Mouse (Mus musculus): Measurements from ENCODE around the gene Hs3st6. TPM values are rescaled to one million over a fixed set of nuclear protein-coding genes. Genes with fewer than 3 reads are reported as not detected.

The Hs3st6 gene
- polyA plus RNA-seq, 1 experiment, result 0.66 TPM

DNA sequence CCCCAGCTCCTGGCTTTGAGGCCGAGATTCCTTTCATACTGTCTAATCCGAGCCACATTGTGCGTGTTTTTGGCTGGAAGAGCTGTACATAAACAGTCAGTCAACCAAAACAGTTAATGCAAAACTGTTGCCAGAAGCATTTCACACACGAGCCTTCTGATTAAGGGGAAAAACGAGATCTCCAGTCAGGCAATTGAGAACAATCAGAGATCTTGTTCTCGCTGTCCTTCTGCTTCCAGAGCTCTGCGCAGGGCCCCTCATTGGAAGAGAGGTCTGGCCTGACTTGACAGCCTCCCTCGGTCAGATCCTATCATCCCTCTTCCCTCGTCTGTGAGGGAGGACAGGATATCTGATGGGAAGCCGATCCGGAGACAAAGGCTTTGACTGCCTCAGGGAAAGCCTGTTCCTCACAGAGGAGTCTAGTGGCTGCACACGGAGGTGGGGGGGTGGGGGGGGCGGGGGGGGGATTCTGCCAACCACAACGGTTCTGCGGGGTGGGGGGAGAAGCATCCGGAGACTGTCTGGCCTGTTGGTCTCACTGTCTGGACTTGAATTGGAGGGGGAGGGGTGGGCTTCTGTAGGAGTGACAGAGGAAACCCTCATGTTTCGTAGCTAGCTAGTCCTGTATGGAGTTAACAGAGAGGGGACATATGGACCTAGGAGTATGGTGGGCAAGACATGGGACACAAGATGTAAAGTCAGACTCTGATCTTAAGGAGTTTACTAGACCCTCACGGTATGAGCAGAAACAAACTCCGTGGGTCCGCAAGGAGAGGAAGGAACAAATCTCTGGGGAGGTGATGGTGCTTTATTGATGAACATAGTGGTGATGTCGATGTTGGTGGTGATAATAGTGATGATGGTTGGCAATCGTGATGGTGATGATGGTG lies 12.5 kb downstream of the Hs3st6 start:
- DNase-seq (ENCODE audit: extremely low spot score in 1 of 2, low spot score in 1 of 2), result no peak

DNA sequence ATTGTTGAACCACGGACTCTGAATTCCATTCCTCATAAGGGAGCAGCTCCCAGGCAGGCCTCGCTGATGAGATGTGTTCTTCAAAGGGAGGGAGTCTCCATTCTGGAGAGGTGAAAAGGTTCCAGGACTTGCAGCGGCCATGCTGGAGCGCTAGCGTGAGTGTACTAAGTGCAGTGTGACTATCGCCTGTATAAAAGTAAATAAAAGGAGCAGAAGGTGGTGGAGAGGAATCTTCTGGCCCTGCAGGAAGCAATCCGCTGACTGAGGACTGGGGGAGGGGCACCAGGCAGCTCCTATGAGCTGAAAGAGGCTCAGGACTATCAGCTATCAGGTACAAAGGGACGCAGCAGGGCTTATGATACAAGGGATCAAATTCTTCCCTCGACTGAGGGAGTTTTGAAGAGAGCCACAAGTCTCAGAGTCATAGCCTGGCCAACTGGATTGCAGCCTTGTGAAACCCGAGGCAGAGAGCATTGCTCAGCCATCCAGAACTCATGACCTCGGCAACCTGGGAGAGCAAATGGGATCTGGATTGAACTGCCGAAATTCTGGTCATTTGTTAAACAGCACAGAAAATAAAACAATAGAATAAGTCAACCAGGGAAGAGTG lies 13.6 kb downstream of the Hs3st6 start:
- DNase-seq (ENCODE audit: extremely low spot score in 1 of 2, low spot score in 1 of 2), result no peak

DNA sequence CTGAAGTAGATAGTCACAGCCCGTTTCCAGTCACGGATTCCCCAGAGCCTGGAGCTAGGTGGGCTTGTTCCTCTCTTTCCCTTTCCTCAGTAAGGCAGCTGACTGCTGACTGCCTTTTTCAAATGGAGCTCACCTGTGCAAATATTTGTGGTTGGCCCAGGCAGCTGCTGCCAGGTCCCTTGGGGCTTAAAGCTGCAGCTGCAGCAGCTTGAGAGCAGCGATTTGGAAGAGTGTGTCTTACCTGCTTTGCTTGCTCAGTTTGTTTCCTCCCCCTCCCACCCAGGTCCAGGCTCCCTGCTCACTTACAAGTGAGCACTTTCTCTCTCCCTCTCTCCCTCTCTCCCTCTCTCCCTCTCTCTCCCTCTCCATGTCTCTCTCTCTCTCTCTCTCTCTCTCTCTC lies 16.4 kb downstream of the Hs3st6 start:
- DNase-seq (ENCODE audit: extremely low spot score in 1 of 2, low spot score in 1 of 2), result no peak

DNA sequence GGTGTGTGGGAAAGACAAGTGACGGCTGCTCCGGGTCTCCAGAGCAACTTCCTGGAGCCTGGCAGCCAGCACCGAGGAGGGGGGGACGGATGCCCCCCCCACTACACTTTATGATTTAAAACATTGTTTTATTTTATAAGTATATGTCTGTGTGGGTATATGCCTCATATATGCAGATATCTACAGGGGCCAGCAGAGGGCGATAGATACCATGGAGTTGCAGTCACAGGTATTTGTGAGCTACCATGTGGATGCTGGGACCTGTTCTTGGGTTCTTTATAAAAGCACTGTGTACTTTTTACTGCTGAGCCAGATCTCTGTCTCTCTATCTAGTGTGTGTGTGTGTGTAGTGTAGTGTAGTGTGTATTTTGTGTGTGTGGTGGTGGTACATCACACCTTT lies 20.5 kb downstream of the Hs3st6 start:
- DNase-seq (ENCODE audit: extremely low spot score in 1 of 2, low spot score in 1 of 2), result no peak

DNA sequence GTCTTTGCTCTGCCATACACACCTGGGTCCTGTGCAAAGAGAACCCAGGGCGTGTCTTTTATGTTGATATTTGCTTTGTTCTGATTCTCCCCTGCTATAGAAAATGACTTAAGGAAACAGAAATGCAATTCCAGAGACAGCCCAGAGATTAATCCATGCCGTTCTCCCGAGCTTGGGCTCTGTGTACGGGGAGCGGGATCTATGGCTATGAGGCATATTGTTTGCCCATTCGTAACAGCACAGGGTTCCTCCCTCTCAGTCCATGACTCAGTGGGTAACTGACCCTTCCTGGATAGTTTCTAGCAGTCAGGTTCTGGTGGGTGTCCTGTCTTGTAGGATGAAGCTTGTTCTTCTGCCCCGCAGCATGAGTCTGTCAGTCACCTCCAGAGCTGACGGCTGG lies 22.4 kb downstream of the Hs3st6 start:
- no peak for DNase-seq (ENCODE audit: extremely low spot score in 1 of 2, low spot score in 1 of 2)

DNA sequence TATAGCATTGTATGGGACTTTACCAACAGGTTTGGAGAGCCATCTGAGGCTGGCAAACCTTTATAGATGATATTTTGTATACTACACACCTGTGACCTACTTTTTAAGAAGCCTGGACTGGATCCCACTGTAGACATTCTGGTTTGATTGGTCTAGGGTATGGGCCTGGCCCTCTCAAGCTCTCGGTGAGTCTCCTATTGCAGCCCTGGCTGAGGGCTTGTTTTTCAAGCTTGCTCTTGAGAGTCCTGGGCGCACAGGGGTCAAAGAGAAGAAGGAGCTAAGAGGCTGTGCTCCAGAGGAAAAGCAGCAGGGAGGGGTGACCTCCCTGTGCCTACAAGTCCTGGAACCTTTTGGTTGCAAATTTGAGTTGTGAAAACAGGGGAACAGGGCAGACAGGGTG lies 24.3 kb downstream of the Hs3st6 start:
- DNase-seq (ENCODE audit: extremely low spot score in 1 of 2, low spot score in 1 of 2), result no peak

DNA sequence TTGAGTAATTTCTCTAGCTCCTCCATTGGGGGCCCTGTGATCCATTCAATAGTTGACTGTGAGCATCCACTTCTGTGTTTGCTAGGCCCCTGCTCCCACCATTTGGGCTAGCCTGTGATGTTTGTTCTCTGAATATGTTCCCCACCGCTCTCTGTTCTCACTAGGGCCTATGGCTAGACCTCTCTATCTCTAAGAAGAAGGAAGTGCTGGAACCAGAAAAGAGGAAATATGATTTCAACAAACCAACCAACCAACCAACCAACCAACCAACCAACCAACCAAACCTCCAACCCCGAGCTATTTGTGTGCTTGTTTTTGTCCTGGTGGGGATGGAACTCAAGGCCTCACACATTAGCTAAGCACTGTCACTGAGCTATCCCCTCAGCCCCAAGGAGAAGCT lies 28.0 kb downstream of the Hs3st6 start:
- DNase-seq (ENCODE audit: extremely low spot score in 1 of 2, low spot score in 1 of 2), result no peak

DNA sequence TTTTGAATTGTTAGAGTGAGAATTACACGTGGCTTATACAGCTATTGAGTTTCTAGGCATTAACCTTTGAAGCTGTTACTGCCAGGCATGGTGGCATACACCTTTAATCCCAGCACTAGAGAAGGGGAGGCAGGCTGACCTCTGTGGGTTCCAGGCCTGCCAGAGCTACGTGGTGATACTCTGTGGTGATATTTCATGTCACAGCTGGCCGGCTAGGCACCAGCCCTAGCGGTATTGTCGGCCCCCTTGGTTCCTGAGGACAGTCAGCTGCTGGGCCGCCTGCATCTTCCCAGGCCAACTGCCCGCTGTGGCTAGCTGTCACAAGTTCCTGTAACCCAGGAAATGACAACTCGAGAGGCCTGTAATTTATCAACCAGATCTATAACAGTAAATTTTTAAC lies 39.4 kb downstream of the Hs3st6 start:
- no peak for DNase-seq (ENCODE audit: extremely low spot score in 1 of 2, low spot score in 1 of 2)

DNA sequence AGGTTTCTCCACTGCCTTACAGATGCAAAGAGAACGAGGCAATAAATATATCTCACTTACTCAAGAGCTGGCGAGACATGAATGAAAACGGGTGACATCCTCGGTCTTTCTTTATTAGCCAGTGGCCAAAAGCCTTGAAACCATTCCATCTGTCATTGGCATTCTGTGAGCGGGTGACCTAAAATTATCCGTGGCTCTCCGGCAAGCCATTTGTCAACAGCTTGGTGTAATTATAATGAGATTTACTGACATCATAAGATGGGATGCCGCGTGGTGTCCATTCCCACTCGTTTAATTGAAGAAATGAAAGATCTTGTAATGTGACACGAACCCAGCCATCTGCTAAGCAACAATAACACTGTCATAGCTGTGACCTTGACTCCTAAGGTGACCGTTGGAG lies 42.0 kb downstream of the Hs3st6 start:
- DNase-seq (ENCODE audit: extremely low spot score in 1 of 2, low spot score in 1 of 2), result no peak

DNA sequence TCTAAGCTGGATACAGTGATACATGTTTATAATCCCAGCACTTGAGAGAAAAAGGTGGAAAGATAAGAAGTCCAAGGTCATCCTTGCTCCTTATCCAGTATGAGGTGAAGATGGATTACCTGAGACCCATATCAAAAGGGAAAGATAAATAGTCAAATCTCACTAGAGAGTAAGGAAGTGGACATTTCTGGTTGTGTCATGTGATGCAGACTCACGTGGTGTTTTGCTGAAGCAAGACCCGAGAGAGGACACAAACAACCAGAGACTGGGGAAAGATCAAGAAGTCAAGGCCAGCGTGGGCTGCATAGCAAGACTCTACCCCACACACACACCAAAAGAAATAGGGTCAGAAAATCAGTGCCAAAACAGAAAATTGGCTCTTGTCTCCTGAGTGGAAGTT lies 44.2 kb downstream of the Hs3st6 start:
- DNase-seq (ENCODE audit: extremely low spot score in 1 of 2, low spot score in 1 of 2), result no peak

DNA sequence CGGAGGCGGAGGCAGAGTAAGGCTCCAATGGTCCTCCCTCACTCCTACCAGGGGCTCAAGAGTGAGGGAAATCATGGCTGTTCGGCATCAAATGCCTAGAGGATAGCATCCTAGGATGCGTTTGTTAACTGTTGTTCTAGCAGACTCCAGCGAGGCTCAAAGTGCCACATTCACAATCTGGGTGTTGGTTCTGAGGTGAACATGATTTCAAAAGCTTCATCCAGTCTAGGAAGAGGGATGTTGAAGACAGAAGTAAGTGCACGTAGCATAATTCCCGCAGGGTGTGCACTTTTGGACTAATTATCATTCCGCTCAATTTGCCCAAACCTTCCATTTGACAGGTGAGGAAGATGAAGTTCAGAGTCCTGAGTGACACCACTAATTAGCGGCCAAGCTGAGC lies 45.4 kb downstream of the Hs3st6 start:
- no peak for DNase-seq (ENCODE audit: extremely low spot score in 1 of 2, low spot score in 1 of 2)

DNA sequence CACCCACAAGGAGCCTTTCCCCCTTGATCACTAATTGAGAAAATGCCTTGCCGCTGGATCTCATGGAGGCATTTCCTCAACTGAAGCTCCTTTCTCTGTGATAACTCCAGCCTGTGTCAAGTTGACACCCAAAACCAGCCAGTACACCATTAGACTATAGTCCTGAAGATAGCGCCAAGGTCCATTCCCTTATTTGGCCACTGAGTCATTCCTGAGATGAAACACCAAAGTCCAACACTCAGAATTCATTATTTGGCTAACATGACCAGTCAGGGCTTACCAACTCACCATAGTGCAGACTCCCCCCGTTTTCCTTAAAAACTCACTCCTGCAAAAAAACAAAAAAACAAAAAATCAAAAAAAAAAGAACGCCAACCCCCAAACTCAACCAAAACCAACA lies 46.7 kb downstream of the Hs3st6 start:
- no peak for DNase-seq (ENCODE audit: extremely low spot score in 1 of 2, low spot score in 1 of 2)

DNA sequence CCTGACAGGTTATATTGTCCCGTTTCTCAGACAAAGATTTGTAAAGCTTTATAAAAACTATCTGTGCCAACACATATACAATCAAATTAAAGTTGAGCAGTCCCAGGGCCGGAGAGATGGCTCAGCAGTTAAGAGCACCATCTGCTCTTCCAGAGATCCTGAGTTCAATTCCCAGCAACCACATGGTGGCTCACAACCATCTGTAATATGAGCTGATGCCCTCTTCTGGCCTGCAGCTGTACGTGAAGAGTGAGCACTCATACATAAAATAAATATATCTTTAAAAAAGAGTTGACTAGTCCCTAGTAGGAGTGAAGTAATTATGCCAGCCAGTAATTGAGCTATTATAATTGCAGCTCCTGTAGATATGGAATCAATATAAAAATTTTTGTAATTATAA lies 47.7 kb downstream of the Hs3st6 start:
- no peak for DNase-seq (ENCODE audit: extremely low spot score in 1 of 2, low spot score in 1 of 2)

DNA sequence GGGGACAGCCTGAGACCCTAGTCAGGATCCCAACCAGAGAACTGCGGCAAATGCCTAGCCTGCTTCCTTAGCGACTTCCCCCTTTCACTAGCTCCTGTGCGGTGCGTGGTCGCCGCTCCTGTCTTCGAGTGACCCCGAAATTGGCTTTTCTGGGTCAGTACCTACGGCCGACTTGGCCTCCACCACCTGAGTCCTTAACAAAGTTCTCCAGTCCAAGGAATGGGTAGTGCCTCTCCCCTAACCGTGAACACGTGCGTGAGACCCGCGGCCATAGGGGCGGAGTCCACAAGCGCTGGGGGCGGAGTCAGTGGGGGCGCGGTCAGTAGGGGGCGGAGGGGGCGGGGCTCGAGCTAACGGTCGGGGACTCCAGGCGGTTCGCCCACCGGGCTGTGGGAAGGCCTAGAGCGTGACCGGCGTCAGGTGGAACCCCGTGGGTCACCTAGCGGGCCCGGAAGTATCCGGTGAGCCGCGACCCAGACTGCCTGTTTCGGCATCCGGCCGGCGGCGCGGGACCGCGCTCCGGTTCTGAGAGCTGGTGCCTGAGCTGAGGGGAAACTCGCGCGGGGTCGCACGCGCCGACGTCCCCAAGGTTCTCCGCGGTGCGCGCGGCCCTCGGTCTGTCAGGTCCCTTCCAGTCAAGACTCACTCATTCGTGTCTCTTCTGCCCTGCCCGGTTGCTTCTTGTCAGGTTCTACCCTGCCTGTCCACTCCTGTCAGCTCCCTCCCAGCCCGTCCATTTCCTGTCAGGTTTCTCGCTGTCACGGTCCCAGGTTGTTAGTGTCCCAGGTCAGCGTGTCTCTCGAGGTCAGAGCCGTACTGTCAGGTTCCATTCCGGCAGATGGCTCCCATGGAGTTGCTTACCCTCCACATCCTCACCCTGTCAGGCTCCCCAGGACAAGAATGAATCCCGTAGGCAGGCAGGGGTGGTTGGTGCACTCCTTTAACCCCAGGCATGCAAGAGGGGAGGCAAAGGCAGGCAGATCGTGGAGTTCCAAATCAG lies 51.5 kb downstream of the Hs3st6 start, which contains the start of gene Meiob:
Gene Meiob (plus strand): TSS at position 338 of the 1,000 bp plus-strand sequence.
- DNase-seq (ENCODE audit: extremely low spot score in 1 of 2, low spot score in 1 of 2), result peak in 1 of 2 experiments; percentile 8

Other genes with a start within 250 kb of the Hs3st6 start
- gene Traf7, start 225.1 kb upstream of the Hs3st6 start, polyA plus RNA-seq (2012; rRNA removed), result 194 and 212 TPM in 2 replicates
- gene Rab26, start 218.8 kb upstream of the Hs3st6 start, polyA plus RNA-seq (2012; rRNA removed), result 97.2 and 118 TPM in 2 replicates
- 85.1 and 85.3 TPM in 2 replicates for gene Pkd1, start 203.2 kb upstream of the Hs3st6 start, polyA plus RNA-seq (2012; rRNA removed)
- gene Tsc2, start 120.4 kb upstream of the Hs3st6 start, polyA plus RNA-seq (2012; rRNA removed), result 175 and 194 TPM in 2 replicates
- gene Nthl1, start 120.3 kb upstream of the Hs3st6 start, polyA plus RNA-seq (2012; rRNA removed), result 8.8 and 10.7 TPM in 2 replicates
- 80.5 and 83.9 TPM in 2 replicates for gene Slc9a3r2, start 102.7 kb upstream of the Hs3st6 start, polyA plus RNA-seq (2012; rRNA removed)
- gene Npw, start 94.5 kb upstream of the Hs3st6 start, polyA plus RNA-seq (2012; rRNA removed), result 0.65 TPM in 1 of 2 replicates, not detected in the other
- gene Zfp598, start 83.3 kb upstream of the Hs3st6 start, polyA plus RNA-seq (2012; rRNA removed), result 53.8 and 59.4 TPM in 2 replicates
- gene Syngr3, start 63.0 kb upstream of the Hs3st6 start, polyA plus RNA-seq (2012; rRNA removed), result 170 and 183 TPM in 2 replicates
- 22.6 and 24.1 TPM in 2 replicates for gene Gfer, start 56.8 kb upstream of the Hs3st6 start, polyA plus RNA-seq (2012; rRNA removed)
- gene Noxo1, start 56.8 kb upstream of the Hs3st6 start, polyA plus RNA-seq (2012; rRNA removed), result 5.9 and 6.7 TPM in 2 replicates
- gene Tbl3, start 45.3 kb upstream of the Hs3st6 start, polyA plus RNA-seq (2012; rRNA removed), result 56.1 and 56.2 TPM in 2 replicates
- 0.11 and 0.38 TPM in 2 replicates for gene Rnf151, start 34.9 kb upstream of the Hs3st6 start, polyA plus RNA-seq (2012; rRNA removed)
- 967 and 1,066 TPM in 2 replicates for gene Rps2, start 34.9 kb upstream of the Hs3st6 start, polyA plus RNA-seq (2012; rRNA removed)
- 445 and 493 TPM in 2 replicates for gene Ndufb10, start 28.5 kb upstream of the Hs3st6 start, polyA plus RNA-seq (2012; rRNA removed)
- gene Rpl3l, start 25.2 kb upstream of the Hs3st6 start, polyA plus RNA-seq (2012; rRNA removed), result 0.56 and 0.65 TPM in 2 replicates
- 32.7 and 37.7 TPM in 2 replicates for gene Msrb1, start 16.3 kb upstream of the Hs3st6 start, polyA plus RNA-seq (2012; rRNA removed)
- not detected in 2 replicates for gene Meiob, start 51.3 kb downstream of the Hs3st6 start, polyA plus RNA-seq (2012; rRNA removed)
- 125 and 142 TPM in 2 replicates for gene Hagh, start 87.2 kb downstream of the Hs3st6 start, polyA plus RNA-seq (2012; rRNA removed)
- 23.5 and 26.0 TPM in 2 replicates for gene Fahd1, start 97.4 kb downstream of the Hs3st6 start, polyA plus RNA-seq (2012; rRNA removed)
- gene Igfals, start 113.0 kb downstream of the Hs3st6 start, polyA plus RNA-seq (2012; rRNA removed), result 0.06 and 0.16 TPM in 2 replicates
- 29.0 and 31.4 TPM in 2 replicates for gene Nubp2, start 133.4 kb downstream of the Hs3st6 start, polyA plus RNA-seq (2012; rRNA removed)
- 69.1 and 78.1 TPM in 2 replicates for gene Spsb3, start 133.7 kb downstream of the Hs3st6 start, polyA plus RNA-seq (2012; rRNA removed)
- 63.7 and 67.9 TPM in 2 replicates for gene Eme2, start 142.1 kb downstream of the Hs3st6 start, polyA plus RNA-seq (2012; rRNA removed)
- 111 and 127 TPM in 2 replicates for gene Mrps34, start 142.1 kb downstream of the Hs3st6 start, polyA plus RNA-seq (2012; rRNA removed)
- 76.8 and 81.6 TPM in 2 replicates for gene Nme3, start 143.5 kb downstream of the Hs3st6 start, polyA plus RNA-seq (2012; rRNA removed)
- 325 and 357 TPM in 2 replicates for gene Mapk8ip3, start 184.0 kb downstream of the Hs3st6 start, polyA plus RNA-seq (2012; rRNA removed)
- 4.6 and 6.3 TPM in 2 replicates for gene Jpt2, start 207.7 kb downstream of the Hs3st6 start, polyA plus RNA-seq (2012; rRNA removed)

Measured in frontal cortex, adult 2 months (tissue).